Mouse (Mus musculus): Measurements from ENCODE around the gene Cux2. TPM values are rescaled to one million over a fixed set of nuclear protein-coding genes. Genes with fewer than 3 reads are reported as not detected.

Cux2 gene
- 11.3 and 13.2 TPM in 2 replicates for polyA plus RNA-seq (2014; fragmentation: Nextera tagmentation; extraction: Ambion mirVana)

DNA sequence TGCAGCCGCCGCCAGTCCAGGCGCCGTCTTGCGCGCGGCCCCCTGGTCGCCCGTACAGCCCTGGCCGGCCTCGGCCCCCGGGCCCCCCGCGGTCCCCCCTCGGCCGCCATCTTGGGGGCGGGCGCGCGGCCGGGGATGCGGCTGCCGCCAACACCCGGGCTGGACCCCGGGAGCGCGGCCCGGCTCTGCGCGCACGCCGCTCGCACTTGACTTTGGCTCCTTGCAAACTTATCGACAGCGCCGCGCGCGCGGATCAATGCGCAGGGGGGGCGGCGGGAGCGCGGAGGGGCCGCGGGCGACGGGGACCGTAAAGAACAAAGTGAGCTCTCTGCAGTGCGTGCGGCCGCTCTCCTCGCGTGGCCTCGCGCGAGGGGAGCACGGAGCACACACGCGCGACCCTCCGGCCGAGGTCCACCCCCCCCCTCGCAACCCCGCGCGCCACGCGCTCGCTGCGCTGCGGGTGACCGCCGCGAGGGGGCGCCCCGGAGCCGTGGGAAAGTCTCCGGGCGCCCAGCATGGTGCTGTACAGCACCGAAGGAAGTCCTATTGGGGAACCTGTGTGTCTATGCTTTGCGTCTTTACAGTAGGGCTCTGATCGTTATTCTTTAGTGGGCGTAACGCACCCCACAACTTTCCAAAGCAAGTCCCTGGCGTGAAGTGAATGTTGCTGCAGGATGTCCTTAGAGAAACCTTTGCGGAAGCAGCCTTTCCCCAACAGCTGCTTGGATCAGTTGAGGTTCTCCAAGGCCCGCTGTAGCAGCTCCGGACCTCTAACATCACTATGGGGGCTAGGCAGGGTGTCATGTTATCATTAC is at the start of gene Cux2:
Gene Cux2 (minus strand): TSS at position 86 of the 815 bp plus-strand sequence.
- 1% methylated on average over 77 of the region's 90 CpGs for WGBS
- ATAC-seq (replicated peaks; ENCODE audit: low FRiP score) (peak; percentile 81), DNase-seq (ENCODE audit: low spot score) (peak; percentile 92)
- Histone ChIP-seq H3K4me3 (ENCODE audit: low read depth, low read length) (peak within 1 kb of the TSS; percentile 79), H3K4me2 (ENCODE audit: low read depth, low read length, severe bottlenecking) (peak within 1 kb of the TSS; percentile 94), H3K9ac (ENCODE audit: low read length) (peak within 1 kb of the TSS; percentile 83), H3K4me1 (replicated peaks; ENCODE audit: control insufficient read depth, insufficient read depth, low read length) (peaks cover 28% of the 10 kb centered on the region), H3K9me3 (ENCODE audit: control insufficient read depth, low read length) (no peaks in the 10 kb centered on the region), H3K27me3 (ENCODE audit: control insufficient read depth, insufficient read depth, low read length) (peaks cover 11% of the 10 kb centered on the region), H3K27ac (ENCODE audit: low read depth, low read length) (peak within 1 kb of the TSS; percentile 79), H3K36me3 (ENCODE audit: control insufficient read depth, insufficient read depth, low read length) (no peaks in the 10 kb centered on the region)

DNA sequence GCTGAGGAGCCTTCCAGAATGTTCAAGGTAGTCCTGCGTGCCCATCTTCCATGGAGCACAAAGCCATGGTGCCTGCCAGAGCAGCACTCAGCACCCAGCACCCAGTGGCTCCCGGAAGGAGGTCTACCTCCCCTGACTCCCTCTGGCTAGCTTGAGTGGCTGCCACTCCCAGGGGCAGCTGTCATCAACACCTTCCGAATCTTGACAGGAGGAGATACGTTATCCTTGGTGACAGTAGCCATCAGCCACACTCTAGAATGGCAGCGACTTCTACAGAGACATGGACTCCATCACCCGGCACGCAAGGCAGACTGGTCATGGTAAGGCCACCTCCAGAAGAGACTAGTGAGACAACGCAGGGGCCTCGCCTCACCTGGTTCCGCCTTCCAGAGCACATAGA is 44.5 kb upstream of the Cux2 start:
- Histone ChIP-seq H3K9me3 (ENCODE audit: control insufficient read depth, low read length) (no peaks in the 10 kb centered on the region), H3K4me2 (ENCODE audit: low read depth, low read length, severe bottlenecking) (no peak overlapping the region), H3K4me3 (ENCODE audit: low read depth, low read length) (no peak overlapping the region), H3K36me3 (ENCODE audit: control insufficient read depth, insufficient read depth, low read length) (no peaks in the 10 kb centered on the region), H3K27ac (ENCODE audit: low read depth, low read length) (no peak overlapping the region), H3K4me1 (replicated peaks; ENCODE audit: control insufficient read depth, insufficient read depth, low read length) (0 out of 2 replicates have a peak, but pooled peaks cover 2% of the 10 kb centered on the region), H3K9ac (ENCODE audit: low read length) (no peak overlapping the region), H3K27me3 (ENCODE audit: control insufficient read depth, insufficient read depth, low read length) (no peaks in the 10 kb centered on the region)
- no peak for DNase-seq (ENCODE audit: low spot score)
- ATAC-seq (replicated peaks; ENCODE audit: low FRiP score), result no peak
- WGBS, result 90% methylated on average over 10 of the region's 10 CpGs

DNA sequence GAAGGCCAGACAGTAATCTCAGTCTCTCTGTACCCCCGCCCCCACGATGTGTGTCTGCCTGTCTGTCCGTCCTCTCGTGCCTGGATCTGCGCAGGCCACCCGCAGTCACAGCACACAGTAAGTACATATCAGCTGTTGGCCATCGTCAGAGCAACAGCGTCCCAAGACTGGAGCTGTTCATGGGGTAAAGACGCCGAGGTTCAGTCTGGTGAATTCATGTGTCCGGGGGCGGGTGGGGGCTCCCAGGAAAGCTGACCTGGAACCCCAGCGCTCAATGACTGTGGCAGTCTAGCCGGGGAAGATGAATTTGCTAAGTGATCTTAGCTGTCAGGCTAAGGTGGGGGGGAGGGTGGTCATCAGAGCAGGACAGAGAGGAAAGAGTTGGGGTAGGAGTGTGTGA is 43.8 kb upstream of the Cux2 start:
- ATAC-seq (replicated peaks; ENCODE audit: low FRiP score) (no peak), DNase-seq (ENCODE audit: low spot score) (no peak)
- Histone ChIP-seq H3K36me3 (ENCODE audit: control insufficient read depth, insufficient read depth, low read length) (no peaks in the 10 kb centered on the region), H3K9me3 (ENCODE audit: control insufficient read depth, low read length) (no peaks in the 10 kb centered on the region), H3K9ac (ENCODE audit: low read length) (no peak overlapping the region), H3K4me1 (replicated peaks; ENCODE audit: control insufficient read depth, insufficient read depth, low read length) (0 out of 2 replicates have a peak, but pooled peaks cover 2% of the 10 kb centered on the region), H3K4me2 (ENCODE audit: low read depth, low read length, severe bottlenecking) (no peak overlapping the region), H3K27ac (ENCODE audit: low read depth, low read length) (no peak overlapping the region), H3K27me3 (ENCODE audit: control insufficient read depth, insufficient read depth, low read length) (no peaks in the 10 kb centered on the region), H3K4me3 (ENCODE audit: low read depth, low read length) (no peak overlapping the region)
- 91% methylated on average over 14 of the region's 14 CpGs for WGBS

DNA sequence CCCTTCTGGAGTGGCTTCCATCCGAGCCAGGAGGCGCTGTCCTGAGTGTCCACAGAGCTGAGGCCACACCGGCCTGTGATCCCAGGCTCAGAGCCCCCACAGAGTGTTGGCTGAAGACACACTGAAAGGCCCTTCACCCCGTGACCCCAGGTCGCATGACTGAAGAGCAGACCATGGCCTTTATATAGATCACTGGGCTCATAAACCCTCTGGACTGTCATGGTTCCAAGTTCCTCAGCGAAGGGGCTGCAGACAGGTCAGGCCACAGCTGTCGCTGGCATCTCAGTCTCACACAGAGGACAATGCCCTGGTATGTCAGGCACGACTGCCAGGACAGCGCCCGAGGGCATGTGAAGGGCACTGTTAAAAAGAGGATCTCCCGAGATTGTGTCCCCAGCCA is 42.9 kb upstream of the Cux2 start:
- 76% methylated on average over 11 of the region's 11 CpGs for WGBS
- ATAC-seq (replicated peaks; ENCODE audit: low FRiP score) (no peak), DNase-seq (ENCODE audit: low spot score) (no peak)
- Histone ChIP-seq H3K27me3 (ENCODE audit: control insufficient read depth, insufficient read depth, low read length) (no peaks in the 10 kb centered on the region), H3K4me2 (ENCODE audit: low read depth, low read length, severe bottlenecking) (no peak overlapping the region), H3K4me1 (replicated peaks; ENCODE audit: control insufficient read depth, insufficient read depth, low read length) (no peaks in the 10 kb centered on the region), H3K4me3 (ENCODE audit: low read depth, low read length) (no peak overlapping the region), H3K9me3 (ENCODE audit: control insufficient read depth, low read length) (no peaks in the 10 kb centered on the region), H3K9ac (ENCODE audit: low read length) (no peak overlapping the region), H3K36me3 (ENCODE audit: control insufficient read depth, insufficient read depth, low read length) (no peaks in the 10 kb centered on the region), H3K27ac (ENCODE audit: low read depth, low read length) (no peak overlapping the region)

DNA sequence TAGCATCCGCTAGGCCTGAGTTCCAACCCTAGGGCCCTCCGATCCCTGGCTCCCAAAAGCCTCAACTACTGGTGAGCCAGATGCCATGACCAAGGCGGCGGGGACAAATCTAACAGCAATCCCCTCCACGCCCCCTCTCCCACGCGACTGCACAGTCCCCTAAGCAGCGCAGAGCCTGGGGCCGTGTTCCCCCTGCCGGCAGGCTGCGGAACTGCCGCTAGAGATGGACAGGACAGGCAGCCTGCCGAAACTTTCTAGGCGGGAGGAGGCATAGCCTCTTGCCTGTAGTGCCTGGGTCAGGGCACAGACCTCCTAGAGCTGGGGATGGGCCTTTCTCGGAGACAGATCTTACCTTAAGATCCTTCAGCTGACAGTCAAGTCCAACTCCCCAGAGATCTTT is 41.2 kb upstream of the Cux2 start:
- Histone ChIP-seq H3K27me3 (ENCODE audit: control insufficient read depth, insufficient read depth, low read length) (no peaks in the 10 kb centered on the region), H3K27ac (ENCODE audit: low read depth, low read length) (no peak overlapping the region), H3K9me3 (ENCODE audit: control insufficient read depth, low read length) (no peaks in the 10 kb centered on the region), H3K4me2 (ENCODE audit: low read depth, low read length, severe bottlenecking) (no peak overlapping the region), H3K36me3 (ENCODE audit: control insufficient read depth, insufficient read depth, low read length) (no peaks in the 10 kb centered on the region), H3K9ac (ENCODE audit: low read length) (no peak overlapping the region), H3K4me1 (replicated peaks; ENCODE audit: control insufficient read depth, insufficient read depth, low read length) (no peaks in the 10 kb centered on the region), H3K4me3 (ENCODE audit: low read depth, low read length) (no peak overlapping the region)
- ATAC-seq (replicated peaks; ENCODE audit: low FRiP score) (peak; percentile 74), DNase-seq (ENCODE audit: low spot score) (peak; percentile 91)
- WGBS, result 17% methylated on average over 15 of the region's 15 CpGs

DNA sequence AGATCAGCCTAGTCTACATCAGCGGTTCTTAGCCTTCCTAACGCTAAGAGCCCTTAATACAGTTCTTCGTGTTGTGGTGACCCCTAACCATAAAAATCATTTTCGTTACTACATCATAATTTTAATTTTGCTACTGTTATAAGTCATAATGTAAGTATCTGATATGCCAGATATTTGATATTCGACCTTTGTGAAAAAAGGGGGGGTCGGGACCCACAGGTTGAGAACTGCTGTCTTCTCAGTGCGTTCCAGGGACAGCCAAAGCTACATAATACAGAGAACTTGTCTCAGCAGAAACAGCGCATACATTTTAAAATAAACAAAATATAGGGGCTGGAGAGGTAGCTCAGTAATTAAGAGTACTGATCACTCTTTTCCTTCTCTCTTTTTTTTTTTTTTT is 39.8 kb upstream of the Cux2 start:
- no peaks in the 10 kb centered on the region for H3K4me1 ChIP-seq (replicated peaks; ENCODE audit: control insufficient read depth, insufficient read depth, low read length)
- no peak overlapping the region for H3K27ac ChIP-seq (ENCODE audit: low read depth, low read length)
- no peaks in the 10 kb centered on the region for H3K36me3 ChIP-seq (ENCODE audit: control insufficient read depth, insufficient read depth, low read length)
- no peak overlapping the region for H3K4me3 ChIP-seq (ENCODE audit: low read depth, low read length)
- no peak overlapping the region for H3K4me2 ChIP-seq (ENCODE audit: low read depth, low read length, severe bottlenecking)
- no peak overlapping the region for H3K9ac ChIP-seq (ENCODE audit: low read length)
- WGBS, result 84% methylated on average over 8 of the region's 8 CpGs
- H3K9me3 ChIP-seq (ENCODE audit: control insufficient read depth, low read length), result no peaks in the 10 kb centered on the region
- no peaks in the 10 kb centered on the region for H3K27me3 ChIP-seq (ENCODE audit: control insufficient read depth, insufficient read depth, low read length)
- DNase-seq (ENCODE audit: low spot score) (no peak), ATAC-seq (replicated peaks; ENCODE audit: low FRiP score) (no peak)

DNA sequence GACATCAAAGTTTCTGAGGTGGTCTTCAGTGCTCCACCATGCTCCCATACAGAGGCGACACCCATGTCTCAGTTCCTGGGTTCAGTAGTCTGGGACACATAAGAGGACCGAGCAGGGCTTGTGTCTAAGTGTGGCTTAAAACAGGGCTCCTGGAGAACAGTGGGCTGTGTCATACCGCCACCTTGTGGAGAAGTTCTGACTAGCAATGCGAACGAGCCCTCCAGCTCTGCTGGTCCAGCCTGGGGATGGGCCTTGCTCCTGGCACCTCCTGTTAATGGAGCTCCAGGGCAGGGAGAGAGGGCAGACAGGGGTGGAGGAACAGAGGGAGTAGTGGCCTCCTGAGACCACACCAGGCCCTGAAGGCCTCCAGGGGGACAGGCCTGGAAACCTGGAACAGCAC is 39.0 kb upstream of the Cux2 start:
- Histone ChIP-seq H3K36me3 (ENCODE audit: control insufficient read depth, insufficient read depth, low read length) (no peaks in the 10 kb centered on the region), H3K27me3 (ENCODE audit: control insufficient read depth, insufficient read depth, low read length) (no peaks in the 10 kb centered on the region), H3K9me3 (ENCODE audit: control insufficient read depth, low read length) (no peaks in the 10 kb centered on the region), H3K4me3 (ENCODE audit: low read depth, low read length) (no peak overlapping the region), H3K4me1 (replicated peaks; ENCODE audit: control insufficient read depth, insufficient read depth, low read length) (no peaks in the 10 kb centered on the region), H3K4me2 (ENCODE audit: low read depth, low read length, severe bottlenecking) (no peak overlapping the region), H3K27ac (ENCODE audit: low read depth, low read length) (no peak overlapping the region), H3K9ac (ENCODE audit: low read length) (no peak overlapping the region)
- DNase-seq (ENCODE audit: low spot score) (peak; percentile 93), ATAC-seq (replicated peaks; ENCODE audit: low FRiP score) (0 out of 2 replicates have a peak, but pooled peaks have one; percentile 30)
- WGBS, result 8% methylated on average over 5 of the region's 5 CpGs

DNA sequence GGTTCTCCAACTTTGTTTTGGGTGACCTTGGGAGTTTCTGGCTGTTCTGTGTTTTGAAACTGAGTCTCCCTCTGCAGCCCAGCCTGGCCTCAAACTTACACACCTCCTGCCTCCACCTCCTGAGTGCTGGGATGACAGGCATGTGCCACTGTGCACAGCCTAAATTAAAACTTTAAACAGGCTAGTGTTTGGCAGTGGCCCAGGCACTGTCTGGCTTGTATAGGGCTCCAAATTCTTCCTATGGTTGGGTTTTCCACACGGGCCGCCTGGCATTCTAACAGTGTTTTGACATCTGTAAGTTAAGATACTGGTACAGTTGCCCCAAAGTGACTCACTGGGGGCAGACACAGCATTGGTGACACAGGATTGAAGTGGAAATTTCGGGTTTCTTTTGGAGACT is 36.2 kb upstream of the Cux2 start:
- no peak overlapping the region for H3K4me2 ChIP-seq (ENCODE audit: low read depth, low read length, severe bottlenecking)
- no peak overlapping the region for H3K4me3 ChIP-seq (ENCODE audit: low read depth, low read length)
- H3K36me3 ChIP-seq (ENCODE audit: control insufficient read depth, insufficient read depth, low read length), result no peaks in the 10 kb centered on the region
- H3K9me3 ChIP-seq (ENCODE audit: control insufficient read depth, low read length), result no peaks in the 10 kb centered on the region
- no peaks in the 10 kb centered on the region for H3K27me3 ChIP-seq (ENCODE audit: control insufficient read depth, insufficient read depth, low read length)
- WGBS, result 70% methylated on average over 3 of the region's 3 CpGs
- no peaks in the 10 kb centered on the region for H3K4me1 ChIP-seq (replicated peaks; ENCODE audit: control insufficient read depth, insufficient read depth, low read length)
- no peak overlapping the region for H3K27ac ChIP-seq (ENCODE audit: low read depth, low read length)
- ATAC-seq (replicated peaks; ENCODE audit: low FRiP score) (no peak), DNase-seq (ENCODE audit: low spot score) (no peak)
- no peak overlapping the region for H3K9ac ChIP-seq (ENCODE audit: low read length)

DNA sequence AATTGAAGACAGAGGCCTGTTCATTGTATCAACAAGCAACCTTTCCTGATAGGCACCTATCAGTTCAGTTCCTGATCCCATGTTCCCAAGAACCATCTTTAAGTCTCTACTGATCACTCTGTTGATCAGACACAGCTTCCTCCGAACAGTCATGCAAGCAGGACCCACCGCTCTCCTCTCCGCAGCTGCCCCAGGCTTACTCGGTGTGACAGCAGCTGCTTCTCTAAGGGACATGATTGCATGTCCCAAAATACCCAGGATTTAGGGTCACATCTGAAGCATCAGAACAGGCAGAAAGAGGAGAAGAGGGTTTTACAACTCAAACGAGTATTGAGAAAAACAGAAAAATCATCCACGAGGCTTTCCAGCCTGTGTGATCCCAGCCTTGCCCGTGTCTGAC is 35.4 kb upstream of the Cux2 start:
- H3K4me1 ChIP-seq (replicated peaks; ENCODE audit: control insufficient read depth, insufficient read depth, low read length), result no peaks in the 10 kb centered on the region
- ATAC-seq (replicated peaks; ENCODE audit: low FRiP score) (no peak), DNase-seq (ENCODE audit: low spot score) (no peak)
- no peaks in the 10 kb centered on the region for H3K27me3 ChIP-seq (ENCODE audit: control insufficient read depth, insufficient read depth, low read length)
- H3K4me2 ChIP-seq (ENCODE audit: low read depth, low read length, severe bottlenecking), result no peak overlapping the region
- no peak overlapping the region for H3K27ac ChIP-seq (ENCODE audit: low read depth, low read length)
- no peaks in the 10 kb centered on the region for H3K36me3 ChIP-seq (ENCODE audit: control insufficient read depth, insufficient read depth, low read length)
- H3K9ac ChIP-seq (ENCODE audit: low read length), result no peak overlapping the region
- WGBS, result 78% methylated on average over 7 of the region's 7 CpGs
- no peaks in the 10 kb centered on the region for H3K9me3 ChIP-seq (ENCODE audit: control insufficient read depth, low read length)
- H3K4me3 ChIP-seq (ENCODE audit: low read depth, low read length), result no peak overlapping the region
